Mouse (Mus musculus): ENCODE measurements around the gene Hs6st3.

GRCm38 (mm10) chr14:119585069-119585468 is 446.9 kb downstream of the Hs6st3 start:
- TF ChIP-seq POLR2A (IDR thresholded peaks at IDR 0.05; ENCODE audit: borderline replicate concordance, control insufficient read depth, low read depth, low read length) (no peak), CTCF (IDR thresholded peaks at IDR 0.05; ENCODE audit: control insufficient read depth, insufficient read depth, low read length) (no peak)
